Mouse (Mus musculus) kidney, adult 2 months (tissue): ENCODE data around the gene Bach2.

Experiments used
- CTCF ChIP-seq: fragments of 200-500 bp; conservative IDR thresholded peaks from 2 replicates; pipeline ENCODE4 v1.5.1; 2011; ENCODE audit warnings: low read depth, mild to moderate bottlenecking, control low read depth, low read length, moderate library complexity, mixed read lengths; ENCODE audit not compliant: insufficient read depth, insufficient read length
- POLR2A ChIP-seq: fragments of 200-500 bp; IDR thresholded peaks from one replicate; pipeline ENCODE4 v1.6.1; 2011; ENCODE audit warnings: low read depth, low read length, control low read depth

- TF ChIP-seq POLR2A (no peak), CTCF (no peak)
Observed at GRCm38 (mm10) chr4:32409116-32409880, 170.7 kb downstream of the Bach2 start.
